In genomic region chr15:77801188-77801587, GRCm38 (mm10) we compare ENCODE assay signal across 9 mouse cellular contexts. TPM values are rescaled to one million over a fixed set of nuclear protein-coding genes. Genes with fewer than 3 reads are reported as not detected.
DNase-seq lines count a peak whose midpoint lies in the region; ATAC-seq and TF ChIP-seq lines count a peak whose summit lies in the region.
"Had no signal": no experiment of that assay in that cellular context is flagged by ENCODE, and none has a peak within 500 bp of the region (broad histone marks: within the 10 kb centered on the region; RNA-seq: fewer than 3 reads in every experiment).

No protein-coding gene starts in this region.

- H3K36me3 ChIP-seq in heart, postnatal 0 days (replicated peaks; ENCODE audit: control insufficient read depth, insufficient read depth, low read length): peaks cover 34% of the 10 kb centered on the region
- peaks cover 42% of the 10 kb centered on the region for H3K36me3 ChIP-seq in intestine, embryonic 16.5 days (ENCODE audit: control insufficient read depth, insufficient read depth, low read length)

- WGBS in heart, postnatal 0 days: 14% methylated on average over 4 of the region's 4 CpGs
- 57% methylated on average over 4 of the region's 4 CpGs for WGBS in intestine, embryonic 16.5 days

- no peaks in the 10 kb centered on the region for H3K9me3 ChIP-seq in heart, postnatal 0 days (replicated peaks; ENCODE audit: control insufficient read depth, low read length)
- H3K9me3 ChIP-seq in intestine, embryonic 16.5 days (ENCODE audit: control insufficient read depth, low read length): no peaks in the 10 kb centered on the region
- H3K9me3 ChIP-seq: forebrain, embryonic 12.5 days had no signal

- TF ChIP-seq CTCF in heart, postnatal 0 days (IDR thresholded peaks at IDR 0.05; ENCODE audit: low read depth): no peak

- H3K4me2 ChIP-seq in heart, postnatal 0 days (ENCODE audit: low read depth, low read length): no peak overlapping the region
- no peak overlapping the region for H3K4me2 ChIP-seq in intestine, embryonic 16.5 days (ENCODE audit: low read depth, low read length)
- H3K4me2 ChIP-seq: forebrain, embryonic 12.5 days had no signal

- peak overlapping the region; percentile 92 for H3K27ac ChIP-seq in heart, postnatal 0 days (ENCODE audit: low read depth)
- peak overlapping the region; percentile 97 for H3K27ac ChIP-seq in intestine, embryonic 16.5 days (ENCODE audit: low read length)
- H3K27ac ChIP-seq: forebrain, embryonic 12.5 days had no signal

- H3K4me1 ChIP-seq in heart, postnatal 0 days (ENCODE audit: control insufficient read depth, insufficient read depth): peaks cover 80% of the 10 kb centered on the region
- H3K4me1 ChIP-seq in intestine, embryonic 16.5 days (ENCODE audit: control insufficient read depth, insufficient read depth, low read length): peaks cover 67% of the 10 kb centered on the region

- H3K4me3 ChIP-seq in heart, postnatal 0 days (ENCODE audit: low read depth, low read length): no peak overlapping the region
- H3K4me3 ChIP-seq in intestine, embryonic 16.5 days (ENCODE audit: low read length): no peak overlapping the region
- H3K4me3 ChIP-seq: forebrain, embryonic 12.5 days had no signal

- H3K9ac ChIP-seq in heart, postnatal 0 days (replicated peaks; ENCODE audit: low read depth, low read length): 0 out of 2 replicates have a peak overlapping the region, but pooled peaks have one; percentile 10
- peak overlapping the region; percentile 55 for H3K9ac ChIP-seq in intestine, embryonic 16.5 days (ENCODE audit: low read depth, low read length)
- H3K9ac ChIP-seq: forebrain, embryonic 12.5 days had no signal

- DNase-seq in heart, postnatal 0 days (ENCODE audit: low spot score): no peak
- DNase-seq in heart, postnatal 25 days (ENCODE audit: low spot score): no peak
- peak; percentile 24 for DNase-seq in thymus, postnatal 14 days
- DNase-seq in thymus, postnatal 36 days: no peak
- no peak for DNase-seq in frontal cortex, postnatal 14 days (ENCODE audit: low spot score in 2 of 2)
- DNase-seq in left cerebral cortex, adult 18-20 months (ENCODE audit: low spot score in 2 of 2): no peak
- DNase-seq in urinary bladder, adult 18-20 months (ENCODE audit: low spot score in 2 of 2): no peak

- TF ChIP-seq EP300 in heart, postnatal 0 days (IDR thresholded peaks at IDR 0.05; ENCODE audit: low read depth): no peak

- no peaks in the 10 kb centered on the region for H3K27me3 ChIP-seq in heart, postnatal 0 days (ENCODE audit: control insufficient read depth, insufficient read depth, low read length)
- no peaks in the 10 kb centered on the region for H3K27me3 ChIP-seq in intestine, embryonic 16.5 days (replicated peaks; ENCODE audit: control insufficient read depth, insufficient read depth, low read length)
- H3K27me3 ChIP-seq: forebrain, embryonic 12.5 days had no signal

- ATAC-seq in heart, postnatal 0 days (ENCODE audit: insufficient read depth, low read depth): no peak
- ATAC-seq in intestine, embryonic 16.5 days: no peak

- intact Hi-C loops in heart, postnatal 25 days (cut with DNase I): no loop called here

RNA-seq across cellular contexts. Expression of gene Myh9, which starts 40.8 kb away (rescaled TPM):
- 62.0 and 63.6 TPM in 2 replicates for total RNA-seq in heart, postnatal 0 days (2014; rRNA removed; ENCODE audit: low replicate concordance)
- polyA plus RNA-seq in heart, postnatal 0 days (2015; fragmentation: Nextera tagmentation; extraction: Ambion mirVana): 15.7 and 17.5 TPM in 2 replicates
- total RNA-seq in heart, postnatal 25 days (2021): 100 to 1,000 TPM; 122 to 124 TPM
- 39.1 and 43.8 TPM in 2 replicates for polyA plus RNA-seq in intestine, embryonic 16.5 days (2015; fragmentation: Nextera tagmentation; extraction: Ambion mirVana)
- 10 to 100 TPM; 74.4 to 78.9 TPM for total RNA-seq in left cerebral cortex, adult 18-20 months (2021)

RNA-seq across cellular contexts. Expression of gene Apol8, which starts 44.4 kb away (rescaled TPM):
- 0.46 TPM in 1 of 2 replicates, not detected in the other for total RNA-seq in heart, postnatal 0 days (2014; rRNA removed; ENCODE audit: low replicate concordance)
- 0.04 TPM in 1 of 2 replicates, not detected in the other for polyA plus RNA-seq in heart, postnatal 0 days (2015; fragmentation: Nextera tagmentation; extraction: Ambion mirVana)
- total RNA-seq in heart, postnatal 25 days (2021): not detected
- 0.21 and 0.34 TPM in 2 replicates for polyA plus RNA-seq in intestine, embryonic 16.5 days (2015; fragmentation: Nextera tagmentation; extraction: Ambion mirVana)
- total RNA-seq in left cerebral cortex, adult 18-20 months (2021): 1 to 10 TPM; 7.9 to 9.2 TPM
